Mouse (Mus musculus) bone marrow macrophage, adult 2 months (primary cell): ENCODE measurements around the gene Cog5.

Experiments
- CTCF ChIP-seq: IDR thresholded peaks from 2 replicates; pipeline ENCODE4 v1.5.1; 2012; ENCODE audit warnings: low read depth, mild to moderate bottlenecking, low read length, moderate library complexity
- POLR2A ChIP-seq: IDR thresholded peaks from 2 replicates; pipeline ENCODE4 v1.6.1; 2012; ENCODE audit warnings: mild to moderate bottlenecking, low read depth, low read length, borderline replicate concordance

DNA sequence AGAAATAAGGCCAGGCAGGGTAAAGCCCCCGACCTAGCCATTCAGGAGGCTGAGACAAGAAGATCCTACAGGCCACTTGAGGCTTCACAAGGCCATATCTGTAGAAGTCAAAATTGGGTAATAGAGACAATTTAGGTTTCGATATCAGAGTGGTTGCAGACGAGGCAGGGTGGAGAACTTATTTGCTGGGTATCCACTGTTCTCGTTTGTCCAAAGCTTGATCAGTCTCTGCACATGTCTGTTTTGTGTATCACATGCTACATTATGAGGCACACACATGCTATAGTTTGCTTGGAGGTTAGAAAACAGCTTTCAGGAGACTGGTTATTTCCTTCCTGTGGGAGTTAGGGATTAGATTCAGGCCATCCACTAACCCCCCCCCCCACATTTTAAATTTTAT lies 301.2 kb downstream of the Cog5 start:
- TF ChIP-seq CTCF (no peak), POLR2A (no peak)
